Mouse (Mus musculus) intestine, embryonic 14.5 days (tissue): ENCODE measurements around the gene Gch1. TPM values are rescaled to one million over a fixed set of nuclear protein-coding genes. Genes with fewer than 3 reads are reported as not detected.
A peak's percentile ranks its signal among the peaks of the same experiment; 100 is the strongest.

ENCODE experiments used
- ATAC-seq: fragments of 200-750 bp; cut with Nextera tagmentation; replicated peaks from 2 replicates; pipeline ENCODE4 v1.8.0; 2017; ENCODE audit warnings: low read depth, moderate number of reproducible peaks, moderate TSS enrichment, moderate library complexity; ENCODE audit not compliant: low FRiP score, low TSS enrichment
- DNase-seq: peaks from one replicate; pipeline ENCODE4 v3.0.0-alpha.2; 2018; ENCODE audit warnings: low spot score
- H3K27ac ChIP-seq: fragments of 300-500 bp; sonication (generic); 2 replicates; pipeline ENCODE4 v1.5.1; 2014; ENCODE audit warnings: low read depth, mild to moderate bottlenecking, control low read depth
- H3K27me3 ChIP-seq: fragments of 300-500 bp; sonication (generic); replicated peaks from 2 replicates; pipeline ENCODE4 v1.6.1; 2014; ENCODE audit warnings: low read length, control low read depth; ENCODE audit not compliant: control insufficient read depth, insufficient read depth
- H3K36me3 ChIP-seq: fragments of 300-500 bp; sonication (generic); 2 replicates; pipeline ENCODE4 v1.6.1; 2014; ENCODE audit warnings: low read length, control low read depth; ENCODE audit not compliant: control insufficient read depth, insufficient read depth
- H3K4me1 ChIP-seq: fragments of 300-500 bp; sonication (generic); replicated peaks from 2 replicates; pipeline ENCODE4 v1.6.1; 2014; ENCODE audit warnings: low read length, control low read depth, mixed read lengths; ENCODE audit not compliant: control insufficient read depth, insufficient read depth
- H3K4me2 ChIP-seq: fragments of 300-500 bp; sonication (generic); 2 replicates; pipeline ENCODE4 v1.6.1; 2014; ENCODE audit warnings: low read length
- H3K4me3 ChIP-seq: fragments of 300-500 bp; sonication (generic); 2 replicates; pipeline ENCODE4 v1.5.1; 2014; ENCODE audit warnings: low read depth, low read length, control low read depth, mixed read lengths
- H3K9ac ChIP-seq: fragments of 300-500 bp; sonication (generic); 2 replicates; pipeline ENCODE4 v1.6.1; 2014; ENCODE audit warnings: mild to moderate bottlenecking, low read length
- H3K9me3 ChIP-seq: fragments of 300-500 bp; sonication (generic); 2 replicates; pipeline ENCODE4 v1.6.1; 2016; ENCODE audit warnings: low read length, control low read depth; ENCODE audit not compliant: control insufficient read depth
- WGBS: fragments of 180-500 bp; shearing (Covaris S2); extraction: QIAGEN DNeasy Blood & Tissue Kit; methylation state at CpG from one replicate; pipeline ENCODE4 v1.1.7; 2014; 5-methylcytosine and 5-hydroxymethylcytosine counted together
- polyA plus RNA-seq: library from polyadenylated mRNA; unstranded; fragments of >200 nt; fragmentation: Nextera tagmentation; extraction: Ambion mirVana; gene quantifications from 2 replicates; pipeline ENCODE4 v1.2.1, GENCODE M21; 2014

The Gch1 gene
- polyA plus RNA-seq, 1 experiment from 2014 or later, result 4.4 TPM

DNA sequence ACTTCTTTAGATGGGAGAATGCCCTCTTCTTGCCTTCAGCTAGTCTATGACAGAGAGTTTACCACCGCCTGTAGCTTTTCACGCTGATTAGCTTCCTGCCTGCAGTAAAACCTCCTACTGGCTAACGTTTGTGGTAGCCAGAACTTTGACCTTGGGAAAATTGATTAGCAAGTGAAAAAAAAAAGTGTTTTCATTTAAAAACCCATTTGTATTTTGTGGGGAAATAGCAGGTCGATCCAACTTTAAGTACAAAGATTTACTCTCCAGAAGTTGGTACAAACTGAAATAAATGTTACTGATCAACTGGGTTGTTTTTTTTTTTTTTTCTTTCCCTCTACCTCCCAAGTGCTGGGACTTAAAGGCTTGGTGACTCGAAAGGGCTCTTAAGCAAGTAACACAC is 2.6 kb upstream of the Gch1 start:
- H3K4me2 ChIP-seq, result no peak overlapping the region
- H3K36me3 ChIP-seq, result no peaks in the 10 kb centered on the region
- H3K9ac ChIP-seq, result no peak overlapping the region
- no peak overlapping the region for H3K27ac ChIP-seq
- ATAC-seq (no peak), DNase-seq (no peak)
- H3K27me3 ChIP-seq, result peaks cover 15% of the 10 kb centered on the region
- H3K4me1 ChIP-seq, result peaks cover 6% of the 10 kb centered on the region
- H3K9me3 ChIP-seq, result no peaks in the 10 kb centered on the region
- WGBS, result 33% methylated on average over 5 of the region's 5 CpGs
- H3K4me3 ChIP-seq, result no peak overlapping the region

DNA sequence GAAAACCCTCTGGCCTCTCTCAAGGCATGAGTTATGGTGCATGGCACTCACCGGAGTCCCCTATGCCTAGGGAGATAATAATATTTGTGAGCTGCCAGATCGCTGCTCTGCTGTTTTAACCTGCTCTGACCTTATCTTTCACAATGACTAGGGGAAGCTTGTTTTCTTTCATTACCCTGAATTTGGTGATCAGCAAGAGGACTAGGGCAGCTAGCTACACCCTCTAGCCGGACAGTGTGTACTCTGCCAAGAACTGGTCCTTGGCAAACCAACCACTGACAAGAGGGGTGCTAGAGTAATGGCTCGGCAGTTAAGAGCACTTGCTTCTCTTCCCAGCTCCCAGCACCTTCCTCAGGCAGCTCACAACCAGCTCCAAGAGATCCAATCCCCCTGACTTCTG is 1.4 kb upstream of the Gch1 start:
- Histone ChIP-seq H3K36me3 (no peaks in the 10 kb centered on the region), H3K27ac (no peak overlapping the region), H3K27me3 (peaks cover 15% of the 10 kb centered on the region), H3K9ac (no peak overlapping the region), H3K4me1 (peaks cover 6% of the 10 kb centered on the region), H3K9me3 (no peaks in the 10 kb centered on the region), H3K4me2 (no peak overlapping the region), H3K4me3 (no peak overlapping the region)
- no peak for ATAC-seq
- no peak for DNase-seq
- 52% methylated on average over 4 of the region's 4 CpGs for WGBS

- peak overlapping the region; percentile 70 for H3K4me3 ChIP-seq
- H3K27me3 ChIP-seq, result peaks cover 15% of the 10 kb centered on the region
- H3K27ac ChIP-seq, result no peak overlapping the region
- no peaks in the 10 kb centered on the region for H3K36me3 ChIP-seq
- no peak overlapping the region; the same call in 1 of the 2 replicates for H3K9ac ChIP-seq
- WGBS, result 14% methylated on average over 8 of the region's 8 CpGs
- ATAC-seq (peak; percentile 44; the same call in 1 of the 2 replicates), DNase-seq (no peak)
- no peaks in the 10 kb centered on the region for H3K9me3 ChIP-seq
- H3K4me1 ChIP-seq, result peaks cover 6% of the 10 kb centered on the region
- peak overlapping the region; percentile 72 for H3K4me2 ChIP-seq
Observed at GRCm38 (mm10) chr14:47189635-47189955, 382 bp upstream of the Gch1 start.

DNA sequence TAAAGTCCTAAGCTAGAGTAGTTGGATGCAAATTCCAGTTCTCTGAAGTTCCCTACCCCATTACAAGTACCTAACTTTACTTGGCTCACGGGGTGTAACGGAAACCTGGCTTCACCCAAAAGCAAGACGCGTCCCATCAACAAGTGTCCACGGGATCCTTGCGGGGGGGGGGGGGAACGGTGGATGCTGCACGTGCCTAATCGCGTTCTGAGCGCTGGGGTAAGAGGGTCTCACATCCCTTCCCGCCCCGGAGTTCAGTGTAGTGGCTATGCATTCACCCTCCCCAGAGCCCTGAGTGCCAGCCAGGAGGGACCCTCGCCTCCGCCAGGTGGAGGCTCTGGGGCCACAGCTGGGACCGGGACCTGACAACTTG is 752 bp downstream of the Gch1 start:
- peak; percentile 26; the same call in 1 of the 2 replicates for ATAC-seq
- WGBS, result 4% methylated on average over 16 of the region's 16 CpGs

GRCm38 (mm10) chr14:47187666-47188360 is 1.4 kb downstream of the Gch1 start:
- no peak for ATAC-seq
- no peaks in the 10 kb centered on the region for H3K9me3 ChIP-seq
- peaks cover 6% of the 10 kb centered on the region for H3K4me1 ChIP-seq
- peak overlapping the region; percentile 72 for H3K4me2 ChIP-seq
- no peak overlapping the region for H3K9ac ChIP-seq
- no peaks in the 10 kb centered on the region for H3K36me3 ChIP-seq
- peak; percentile 56 for DNase-seq
- H3K27me3 ChIP-seq, result peaks cover 15% of the 10 kb centered on the region
- no peak overlapping the region for H3K4me3 ChIP-seq
- no peak overlapping the region for H3K27ac ChIP-seq
- WGBS, result 46% methylated on average over 12 of the region's 12 CpGs

More for the DNA sequence above, 752 bp downstream of the Gch1 start:
- H3K27ac ChIP-seq, result no peak overlapping the region
- H3K9ac ChIP-seq, result peak overlapping the region; percentile 33
- peaks cover 15% of the 10 kb centered on the region for H3K27me3 ChIP-seq
- H3K9me3 ChIP-seq, result no peaks in the 10 kb centered on the region
- no peaks in the 10 kb centered on the region for H3K36me3 ChIP-seq
- peaks cover 6% of the 10 kb centered on the region for H3K4me1 ChIP-seq
- no peak for DNase-seq
- peak overlapping the region; percentile 70 for H3K4me3 ChIP-seq
- H3K4me2 ChIP-seq, result peak overlapping the region; percentile 72

DNA sequence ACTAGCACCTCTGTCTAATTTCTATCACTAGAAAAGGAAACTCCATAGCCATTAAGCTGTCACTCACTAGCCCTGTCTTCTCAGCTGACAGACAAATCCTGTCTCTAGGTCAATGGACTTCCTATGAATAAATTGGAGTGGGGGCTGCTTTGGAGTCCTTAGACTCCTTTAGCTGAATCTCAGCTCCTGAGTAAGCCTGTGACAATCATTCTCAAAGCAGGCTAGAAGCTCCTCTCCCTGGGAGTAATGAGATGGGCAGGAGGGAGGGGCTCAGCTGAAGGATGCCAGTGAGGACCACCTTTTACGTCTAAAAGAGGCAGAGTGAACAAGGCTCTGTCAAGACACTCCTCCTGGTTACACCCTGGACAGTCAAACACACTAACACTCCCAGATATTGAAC is 2.0 kb downstream of the Gch1 start:
- 41% methylated on average over 1 of the region's 1 CpGs for WGBS
- Histone ChIP-seq H3K27ac (no peak overlapping the region), H3K9ac (no peak overlapping the region), H3K4me2 (no peak overlapping the region), H3K9me3 (no peaks in the 10 kb centered on the region), H3K27me3 (peaks cover 15% of the 10 kb centered on the region), H3K36me3 (no peaks in the 10 kb centered on the region), H3K4me3 (no peak overlapping the region), H3K4me1 (peaks cover 6% of the 10 kb centered on the region)
- ATAC-seq (no peak), DNase-seq (no peak)

GRCm38 (mm10) chr14:47186561-47186960 is 2.7 kb downstream of the Gch1 start:
- no peak overlapping the region for H3K4me2 ChIP-seq
- WGBS, result 84% methylated on average over 2 of the region's 2 CpGs
- peaks cover 15% of the 10 kb centered on the region for H3K27me3 ChIP-seq
- DNase-seq, result no peak
- no peak for ATAC-seq
- H3K27ac ChIP-seq, result no peak overlapping the region
- peaks cover 6% of the 10 kb centered on the region for H3K4me1 ChIP-seq
- no peaks in the 10 kb centered on the region for H3K36me3 ChIP-seq
- no peak overlapping the region for H3K9ac ChIP-seq
- no peaks in the 10 kb centered on the region for H3K9me3 ChIP-seq
- no peak overlapping the region for H3K4me3 ChIP-seq

DNA sequence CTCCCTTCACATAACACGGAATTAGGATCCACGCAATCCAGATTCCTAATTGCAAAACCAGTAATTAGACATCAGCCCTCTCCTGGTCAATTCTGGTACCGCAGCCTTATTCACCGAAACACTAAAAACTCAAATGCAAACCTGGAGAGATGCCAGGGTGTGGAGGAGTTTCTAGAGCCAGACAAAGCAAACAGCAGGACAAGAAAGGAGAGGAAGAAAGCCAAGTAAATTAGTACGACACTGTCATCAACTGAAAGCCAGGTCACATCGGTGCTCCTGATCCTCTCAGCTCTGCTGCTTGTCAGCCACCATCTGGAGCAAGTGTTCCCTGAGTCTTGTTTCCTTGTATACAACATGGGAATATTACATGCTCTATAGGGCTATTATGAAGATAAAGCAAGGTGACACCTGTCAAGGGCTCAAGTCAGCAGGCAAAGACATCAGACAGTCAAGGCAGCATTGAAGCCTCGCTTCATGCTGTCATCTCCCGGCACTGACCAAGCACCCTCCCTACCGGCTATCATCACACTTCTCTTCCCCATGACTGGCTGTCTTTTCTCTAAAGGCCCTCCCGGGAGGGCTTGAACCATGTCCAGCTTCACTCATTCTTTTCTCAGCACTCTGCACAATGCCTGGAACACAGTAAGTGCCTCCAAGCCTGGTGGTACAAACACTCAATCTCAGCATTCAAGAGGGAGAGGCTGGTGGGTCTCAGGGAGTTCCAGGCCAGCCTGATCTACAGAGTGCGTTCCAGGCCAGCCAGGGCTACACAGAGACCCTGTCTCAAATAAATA is 7.5 kb downstream of the Gch1 start:
- H3K4me2 ChIP-seq, result no peak overlapping the region
- H3K9me3 ChIP-seq, result no peaks in the 10 kb centered on the region
- DNase-seq (no peak), ATAC-seq (no peak)
- H3K27me3 ChIP-seq, result no peaks in the 10 kb centered on the region
- no peak overlapping the region for H3K4me3 ChIP-seq
- 62% methylated on average over 11 of the region's 11 CpGs for WGBS
- H3K9ac ChIP-seq, result no peak overlapping the region
- H3K36me3 ChIP-seq, result no peaks in the 10 kb centered on the region
- no peaks in the 10 kb centered on the region for H3K4me1 ChIP-seq
- H3K27ac ChIP-seq, result no peak overlapping the region

GRCm38 (mm10) chr14:47178851-47179250 is 10.4 kb downstream of the Gch1 start:
- Histone ChIP-seq H3K36me3 (no peaks in the 10 kb centered on the region), H3K27ac (no peak overlapping the region), H3K9ac (no peak overlapping the region), H3K27me3 (no peaks in the 10 kb centered on the region), H3K4me2 (no peak overlapping the region), H3K4me1 (no peaks in the 10 kb centered on the region), H3K9me3 (no peaks in the 10 kb centered on the region), H3K4me3 (no peak overlapping the region)
- ATAC-seq (no peak), DNase-seq (no peak)
- 88% methylated on average over 5 of the region's 5 CpGs for WGBS
